Mouse (Mus musculus) embryonic facial prominence, embryonic 12.5 days (tissue): ENCODE data around the gene Gm49405. TPM values are rescaled to one million over a fixed set of nuclear protein-coding genes. Genes with fewer than 3 reads are reported as not detected.
"Not testable (repeated sequence)": the region's sequence is repeated elsewhere in the genome, so short reads cannot be mapped to it uniquely, and the experiment has no call there.

Experiments used
- ATAC-seq: fragments of 200-750 bp; cut with Nextera tagmentation; 2 replicates; pipeline ENCODE4 v1.8.0; 2017; ENCODE audit not compliant: insufficient number of reproducible peaks, insufficient read depth, low FRiP score, low TSS enrichment
- H3K27ac ChIP-seq: fragments of 300-500 bp; sonication (generic); 2 replicates; pipeline ENCODE4 v1.5.1; 2016; ENCODE audit warnings: mild to moderate bottlenecking
- H3K27me3 ChIP-seq: fragments of 300-500 bp; sonication (generic); 2 replicates; pipeline ENCODE4 v1.6.1; 2016; ENCODE audit warnings: mild to moderate bottlenecking, moderate library complexity
- H3K36me3 ChIP-seq: fragments of 300-500 bp; sonication (generic); 2 replicates; pipeline ENCODE4 v1.6.1; 2016; ENCODE audit warnings: mild to moderate bottlenecking
- H3K4me1 ChIP-seq: fragments of 300-500 bp; sonication (generic); 2 replicates; pipeline ENCODE4 v1.6.1; 2016
- H3K4me2 ChIP-seq: fragments of 300-500 bp; sonication (generic); replicated peaks from 2 replicates; pipeline ENCODE4 v1.6.1; 2016; ENCODE audit warnings: mild to moderate bottlenecking, moderate library complexity
- H3K4me3 ChIP-seq: fragments of 300-500 bp; sonication (generic); 2 replicates; pipeline ENCODE4 v1.5.1; 2016; ENCODE audit warnings: mild to moderate bottlenecking
- H3K9ac ChIP-seq: fragments of 300-500 bp; sonication (generic); 2 replicates; pipeline ENCODE4 v1.6.1; 2016; ENCODE audit warnings: mild to moderate bottlenecking, moderate library complexity
- H3K9me3 ChIP-seq: fragments of 300-500 bp; sonication (generic); 2 replicates; pipeline ENCODE4 v1.6.1; 2016; ENCODE audit warnings: mild to moderate bottlenecking, moderate library complexity
- WGBS: fragments of 180-500 bp; shearing (Covaris S2); methylation state at CpG from one replicate; pipeline ENCODE4 v1.1.7; 2016; 5-methylcytosine and 5-hydroxymethylcytosine counted together
- polyA plus RNA-seq: library from polyadenylated mRNA; unstranded; fragments of >200 nt; fragmentation: Nextera tagmentation; extraction: Ambion mirVana; gene quantifications from 2 replicates; pipeline ENCODE4 v1.2.1, GENCODE M21; 2016

Gene Gm49405
- 4.0 and 5.6 TPM in 2 replicates for polyA plus RNA-seq

DNA sequence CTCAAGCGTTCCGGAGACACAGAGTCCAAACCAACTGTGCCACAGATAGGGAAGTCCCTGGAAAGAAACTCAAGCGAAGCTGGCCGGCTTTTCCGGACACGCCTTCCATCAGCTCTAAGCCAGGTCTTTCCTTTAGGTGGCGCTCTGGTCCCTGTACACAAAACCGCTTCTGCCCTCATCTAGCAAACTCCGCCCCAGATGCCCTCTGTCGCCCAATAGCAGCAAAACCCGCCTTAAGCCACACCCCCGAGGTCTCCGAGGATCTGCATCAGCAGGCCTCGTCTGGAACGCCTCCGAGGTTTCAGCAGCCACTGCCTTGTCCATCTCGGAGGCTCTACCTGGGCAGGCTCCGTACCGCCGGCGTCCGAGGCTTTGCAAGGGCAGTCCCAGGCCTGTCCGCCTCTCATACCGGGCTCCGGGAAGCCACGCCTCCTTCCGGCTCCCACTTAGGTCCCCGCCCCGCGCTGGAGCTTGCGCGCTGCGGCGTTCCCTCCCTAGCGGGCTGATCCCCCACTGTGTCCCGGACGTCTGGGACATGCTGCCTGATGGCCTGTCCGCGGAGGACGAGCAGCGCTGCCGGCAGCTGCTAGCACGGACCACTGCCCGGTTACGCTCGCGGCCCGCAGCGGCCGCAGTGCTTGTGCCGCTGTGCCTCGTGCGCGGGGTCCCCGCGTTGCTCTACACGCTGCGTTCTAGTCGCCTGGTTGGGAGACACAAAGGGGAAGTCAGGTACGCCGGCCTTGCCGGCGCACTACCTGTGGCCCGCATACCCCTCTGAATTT is at the start of gene Gm49405, which contains the start of gene Nudt8:
TSS of gene Gm49405 (plus strand) at position 508 of the 782 bp plus-strand sequence.
TSS of gene Nudt8 (plus strand) at position 462 of the 782 bp plus-strand sequence.
- no peaks in the 10 kb centered on the region for H3K9me3 ChIP-seq
- peak; percentile 89 for ATAC-seq
- peak within 1 kb of the TSS; percentile 97 for H3K27ac ChIP-seq
- peak within 1 kb of the TSS; percentile 91 for H3K9ac ChIP-seq
- H3K4me1 ChIP-seq: peaks cover 14% of the 10 kb centered on the region
- H3K4me3 ChIP-seq: peak within 1 kb of the TSS; percentile 75
- H3K4me2 ChIP-seq: peak within 1 kb of the TSS; percentile 76
- H3K27me3 ChIP-seq: no peaks in the 10 kb centered on the region
- under 1% methylated on average over 64 of the region's 64 CpGs for WGBS
- H3K36me3 ChIP-seq: peaks cover 4% of the 10 kb centered on the region; the same call in 1 of the 2 replicates

- H3K36me3 ChIP-seq: no peaks in the 10 kb centered on the region
- H3K4me1 ChIP-seq: no peaks in the 10 kb centered on the region
- no peak for ATAC-seq
- H3K4me2 ChIP-seq: no peak overlapping the region
- H3K4me3 ChIP-seq: no peak overlapping the region
- no peaks in the 10 kb centered on the region for H3K9me3 ChIP-seq
- H3K27me3 ChIP-seq: no peaks in the 10 kb centered on the region
- no peak overlapping the region for H3K9ac ChIP-seq
- H3K27ac ChIP-seq: no peak overlapping the region
Observed at GRCm38 (mm10) chr19:3951461-3951860, 49.0 kb upstream of the Gm49405 start.

DNA sequence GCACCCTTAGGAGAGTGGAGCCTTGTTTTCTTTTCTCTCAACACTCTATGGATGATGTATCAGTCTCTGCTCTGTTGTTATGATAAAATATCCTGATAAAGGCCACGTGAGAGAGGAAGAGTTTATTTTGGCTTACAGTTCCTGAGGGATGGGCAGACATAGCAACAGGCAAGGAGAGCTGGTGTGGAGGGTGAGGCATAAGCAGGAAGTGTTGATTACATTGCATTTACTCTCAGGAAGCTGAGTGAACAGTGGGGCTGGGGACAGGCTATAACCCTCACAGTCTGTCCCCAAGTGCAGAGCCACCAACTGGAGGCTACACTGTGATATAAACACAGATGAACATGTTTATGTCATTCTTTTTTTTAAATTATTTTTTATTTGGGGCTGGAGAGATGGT is 48.3 kb upstream of the Gm49405 start:
- H3K9ac ChIP-seq: no peak overlapping the region
- WGBS: 46% methylated on average over 1 of the region's 1 CpGs
- ATAC-seq: no peak
- no peak overlapping the region for H3K4me3 ChIP-seq
- H3K9me3 ChIP-seq: no peaks in the 10 kb centered on the region
- no peaks in the 10 kb centered on the region for H3K4me1 ChIP-seq
- no peak overlapping the region for H3K27ac ChIP-seq
- no peaks in the 10 kb centered on the region for H3K36me3 ChIP-seq
- no peaks in the 10 kb centered on the region for H3K27me3 ChIP-seq
- no peak overlapping the region for H3K4me2 ChIP-seq

- H3K9me3 ChIP-seq: no peaks in the 10 kb centered on the region
- no peaks in the 10 kb centered on the region for H3K27me3 ChIP-seq
- ATAC-seq: no peak
- no peaks in the 10 kb centered on the region for H3K4me1 ChIP-seq
- 82% methylated on average over 3 of the region's 3 CpGs for WGBS
- no peak overlapping the region for H3K9ac ChIP-seq
- no peaks in the 10 kb centered on the region for H3K36me3 ChIP-seq
- H3K27ac ChIP-seq: no peak overlapping the region
- no peak overlapping the region for H3K4me3 ChIP-seq
- no peak overlapping the region for H3K4me2 ChIP-seq
Observed at GRCm38 (mm10) chr19:3955033-3955432, 45.4 kb upstream of the Gm49405 start.

DNA sequence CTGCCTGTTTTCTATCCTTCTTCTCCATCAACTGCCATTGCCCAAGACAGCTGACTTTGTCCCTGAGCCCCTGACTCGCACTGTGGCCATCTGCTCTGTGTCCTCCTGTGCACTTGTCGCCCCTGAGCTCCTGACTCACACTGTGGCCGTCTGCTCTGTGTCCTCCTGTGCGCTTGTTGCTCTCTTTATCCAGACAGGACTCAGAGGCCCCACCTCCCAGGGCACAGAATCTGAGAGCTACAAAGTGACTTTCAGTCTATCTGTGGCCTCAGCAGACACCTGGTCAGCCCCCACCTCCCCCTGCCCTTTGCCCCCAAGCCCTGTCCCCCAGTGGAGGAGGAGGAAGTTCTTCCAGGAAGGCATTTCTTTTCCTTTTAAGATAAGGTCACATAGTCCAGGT is 44.6 kb upstream of the Gm49405 start:
- no peak overlapping the region for H3K4me2 ChIP-seq
- H3K9ac ChIP-seq: no peak overlapping the region
- H3K36me3 ChIP-seq: no peaks in the 10 kb centered on the region
- H3K4me1 ChIP-seq: no peaks in the 10 kb centered on the region
- WGBS: 61% methylated on average over 4 of the region's 4 CpGs
- no peak overlapping the region for H3K27ac ChIP-seq
- no peak for ATAC-seq
- H3K27me3 ChIP-seq: no peaks in the 10 kb centered on the region
- no peak overlapping the region for H3K4me3 ChIP-seq
- H3K9me3 ChIP-seq: no peaks in the 10 kb centered on the region

- not testable (repeated sequence) for H3K27me3 ChIP-seq, H3K4me1 ChIP-seq, H3K9me3 ChIP-seq, H3K4me3 ChIP-seq, ATAC-seq, H3K27ac ChIP-seq, H3K4me2 ChIP-seq, H3K9ac ChIP-seq, H3K36me3 ChIP-seq
- WGBS: 77% methylated on average over 5 of the region's 5 CpGs
Observed at GRCm38 (mm10) chr19:3957296-3958036, 43.0 kb upstream of the Gm49405 start.

DNA sequence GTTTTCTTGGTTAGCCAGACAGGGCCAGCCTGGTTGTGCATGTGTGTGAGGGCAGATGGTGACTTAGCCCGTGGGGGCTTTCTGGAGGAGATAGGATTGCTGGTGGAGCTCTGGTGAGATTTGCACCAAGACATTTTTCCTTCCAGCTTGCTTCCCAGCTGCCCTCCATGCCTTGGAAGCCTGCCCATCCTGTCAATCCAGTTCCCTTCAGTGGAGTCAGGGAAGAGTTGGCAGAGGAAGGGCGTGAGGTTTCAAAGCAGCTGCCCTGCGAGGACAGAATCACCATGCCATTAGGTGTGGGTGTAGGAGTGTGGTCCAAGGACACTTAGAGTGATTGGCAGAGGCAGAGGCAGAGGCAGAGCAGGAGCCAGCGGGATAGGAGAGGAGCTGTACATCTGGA is 42.0 kb upstream of the Gm49405 start, which contains the start of gene Aldh3b3:
TSS of gene Aldh3b3 (plus strand) at position 176 of the 400 bp plus-strand sequence.
- Histone ChIP-seq H3K9ac (no peak within 1 kb of the TSS), H3K36me3 (no peaks in the 10 kb centered on the region), H3K9me3 (no peaks in the 10 kb centered on the region), H3K4me3 (no peak within 1 kb of the TSS), H3K27ac (no peak within 1 kb of the TSS), H3K27me3 (no peaks in the 10 kb centered on the region), H3K4me1 (no peaks in the 10 kb centered on the region), H3K4me2 (no peak within 1 kb of the TSS)
- no peak for ATAC-seq
- WGBS: 78% methylated on average over 4 of the region's 4 CpGs

- Histone ChIP-seq H3K4me3 (no peak overlapping the region), H3K9me3 (no peaks in the 10 kb centered on the region), H3K4me2 (no peak overlapping the region), H3K27ac (no peak overlapping the region), H3K4me1 (no peaks in the 10 kb centered on the region), H3K9ac (no peak overlapping the region), H3K36me3 (no peaks in the 10 kb centered on the region), H3K27me3 (no peaks in the 10 kb centered on the region)
- no peak for ATAC-seq
Observed at GRCm38 (mm10) chr19:3959030-3959429, 41.4 kb upstream of the Gm49405 start.

- Histone ChIP-seq H3K27me3 (no peaks in the 10 kb centered on the region), H3K9me3 (no peaks in the 10 kb centered on the region), H3K4me3 (no peak overlapping the region), H3K36me3 (no peaks in the 10 kb centered on the region), H3K4me2 (no peak overlapping the region), H3K9ac (no peak overlapping the region), H3K4me1 (no peaks in the 10 kb centered on the region), H3K27ac (no peak overlapping the region)
- no peak for ATAC-seq
- WGBS: 78% methylated on average over 5 of the region's 5 CpGs
Observed at GRCm38 (mm10) chr19:3960211-3960610, 40.2 kb upstream of the Gm49405 start.

- H3K9ac ChIP-seq, H3K4me1 ChIP-seq, ATAC-seq, H3K4me3 ChIP-seq, H3K9me3 ChIP-seq, H3K36me3 ChIP-seq, H3K27me3 ChIP-seq, H3K27ac ChIP-seq, H3K4me2 ChIP-seq: not testable (repeated sequence)
- WGBS: 79% methylated on average over 6 of the region's 6 CpGs
Observed at GRCm38 (mm10) chr19:3961805-3962204, 38.6 kb upstream of the Gm49405 start.

DNA sequence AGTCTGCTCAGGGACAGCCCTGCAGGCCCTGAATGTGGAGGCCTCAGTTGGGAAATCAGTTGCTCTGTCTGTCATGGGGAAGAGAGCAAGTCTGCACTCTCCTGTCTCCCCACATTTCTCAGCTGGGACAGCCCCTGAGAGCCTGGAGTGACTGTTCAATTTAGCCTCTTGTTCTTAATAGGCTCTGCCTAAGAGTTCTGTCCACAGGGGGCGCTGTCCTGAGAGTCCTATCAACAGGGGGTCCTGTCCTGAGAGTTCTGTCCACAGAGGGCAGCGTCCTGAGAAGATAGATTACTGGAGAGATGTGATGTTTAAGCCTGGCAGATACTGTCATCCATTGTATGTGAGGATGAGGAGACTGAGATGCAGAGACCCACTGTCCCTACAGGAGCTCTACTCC is 38.0 kb upstream of the Gm49405 start:
- H3K4me2 ChIP-seq: no peak overlapping the region
- H3K9me3 ChIP-seq: no peaks in the 10 kb centered on the region
- H3K4me3 ChIP-seq: no peak overlapping the region
- H3K9ac ChIP-seq: no peak overlapping the region
- WGBS: 16% methylated on average over 2 of the region's 2 CpGs
- no peaks in the 10 kb centered on the region for H3K4me1 ChIP-seq
- no peak for ATAC-seq
- H3K36me3 ChIP-seq: no peaks in the 10 kb centered on the region
- H3K27me3 ChIP-seq: no peaks in the 10 kb centered on the region
- no peak overlapping the region for H3K27ac ChIP-seq

GRCm38 (mm10) chr19:3964030-3964429 is 36.4 kb upstream of the Gm49405 start:
- WGBS: 73% methylated on average over 4 of the region's 4 CpGs
- no peak overlapping the region for H3K4me2 ChIP-seq
- H3K9ac ChIP-seq: no peak overlapping the region
- H3K9me3 ChIP-seq: no peaks in the 10 kb centered on the region
- no peaks in the 10 kb centered on the region for H3K4me1 ChIP-seq
- H3K4me3 ChIP-seq: no peak overlapping the region
- no peak overlapping the region for H3K27ac ChIP-seq
- no peaks in the 10 kb centered on the region for H3K36me3 ChIP-seq
- ATAC-seq: no peak
- no peaks in the 10 kb centered on the region for H3K27me3 ChIP-seq
